Mouse (Mus musculus): Measurements from ENCODE around the gene Ugt1a5. TPM values are rescaled to one million over a fixed set of nuclear protein-coding genes. Genes with fewer than 3 reads are reported as not detected.
"Not testable (repeated sequence)": the region's sequence is repeated elsewhere in the genome, so short reads cannot be mapped to it uniquely, and the experiment has no call there.

Gene Ugt1a5
- total and polyA plus RNA-seq, 2 experiments from 2014 or later: not detected

DNA sequence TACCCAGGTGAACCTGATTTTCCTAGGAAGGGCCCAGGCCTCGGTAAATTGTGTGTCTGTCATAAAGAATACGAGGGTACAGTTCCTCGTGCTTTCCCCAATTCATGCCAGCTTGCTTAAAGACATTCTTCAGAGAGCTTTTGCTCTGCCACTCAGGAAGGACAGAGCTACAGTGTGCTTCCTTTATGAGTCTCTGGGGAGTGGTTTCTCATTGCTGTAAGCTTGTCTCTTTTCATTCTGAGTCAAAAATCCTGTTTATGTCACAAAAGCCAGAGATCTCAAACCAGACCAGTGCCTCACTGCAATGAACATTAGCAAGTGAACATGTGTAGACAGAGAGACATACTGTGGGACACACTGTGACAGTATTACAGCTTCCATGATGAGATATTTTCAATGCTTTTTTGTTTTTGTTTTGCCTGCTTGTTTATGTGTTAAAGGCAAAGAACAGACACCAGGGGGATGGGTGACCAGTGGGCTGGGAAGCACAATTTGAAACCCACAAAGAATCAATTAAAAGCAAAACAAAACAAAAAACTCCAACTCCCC is 31.8 kb upstream of the Ugt1a5 start:
- H3K9me3 ChIP-seq (replicated peaks; ENCODE audit: control insufficient read depth, low read length): no peaks in the 10 kb centered on the region
- no peaks in the 10 kb centered on the region for H3K4me1 ChIP-seq (ENCODE audit: control insufficient read depth, insufficient read depth)
- DNase-seq (ENCODE audit: low spot score): no peak
- H3K27me3 ChIP-seq (ENCODE audit: control insufficient read depth, insufficient read depth, low read length): no peaks in the 10 kb centered on the region
- no peak overlapping the region for H3K27ac ChIP-seq (ENCODE audit: low read depth)
- TF ChIP-seq CTCF (IDR thresholded peaks at IDR 0.05; ENCODE audit: low read depth) (no peak), EP300 (IDR thresholded peaks at IDR 0.05; ENCODE audit: low read depth) (no peak)
- WGBS: 50% methylated on average over 3 of the region's 3 CpGs
- H3K4me3 ChIP-seq (ENCODE audit: low read depth, low read length): no peak overlapping the region
- no peak overlapping the region for H3K4me2 ChIP-seq (ENCODE audit: low read depth, low read length)
- H3K9ac ChIP-seq (replicated peaks; ENCODE audit: low read depth, low read length): no peak overlapping the region
- H3K36me3 ChIP-seq (replicated peaks; ENCODE audit: control insufficient read depth, insufficient read depth, low read length): no peaks in the 10 kb centered on the region
- no peak for ATAC-seq (ENCODE audit: insufficient read depth, low read depth)

- H3K4me3 ChIP-seq (ENCODE audit: low read depth, low read length); H3K4me1 ChIP-seq (ENCODE audit: control insufficient read depth, insufficient read depth); H3K36me3 ChIP-seq (replicated peaks; ENCODE audit: control insufficient read depth, insufficient read depth, low read length); H3K9me3 ChIP-seq (replicated peaks; ENCODE audit: control insufficient read depth, low read length); H3K9ac ChIP-seq (replicated peaks; ENCODE audit: low read depth, low read length); H3K27me3 ChIP-seq (ENCODE audit: control insufficient read depth, insufficient read depth, low read length); H3K27ac ChIP-seq (ENCODE audit: low read depth); ATAC-seq (ENCODE audit: insufficient read depth, low read depth); H3K4me2 ChIP-seq (ENCODE audit: low read depth, low read length); DNase-seq (ENCODE audit: low spot score): not testable (repeated sequence)
- 34% methylated on average over 5 of the region's 5 CpGs for WGBS
These were observed 31.3 kb upstream of the Ugt1a5 start, which contains the start of gene Ugt1a6a for GRCm38 (mm10) chr1:88134457-88135011. Gene Ugt1a6a, plus strand, starts transcription at chr1:88134809.

DNA sequence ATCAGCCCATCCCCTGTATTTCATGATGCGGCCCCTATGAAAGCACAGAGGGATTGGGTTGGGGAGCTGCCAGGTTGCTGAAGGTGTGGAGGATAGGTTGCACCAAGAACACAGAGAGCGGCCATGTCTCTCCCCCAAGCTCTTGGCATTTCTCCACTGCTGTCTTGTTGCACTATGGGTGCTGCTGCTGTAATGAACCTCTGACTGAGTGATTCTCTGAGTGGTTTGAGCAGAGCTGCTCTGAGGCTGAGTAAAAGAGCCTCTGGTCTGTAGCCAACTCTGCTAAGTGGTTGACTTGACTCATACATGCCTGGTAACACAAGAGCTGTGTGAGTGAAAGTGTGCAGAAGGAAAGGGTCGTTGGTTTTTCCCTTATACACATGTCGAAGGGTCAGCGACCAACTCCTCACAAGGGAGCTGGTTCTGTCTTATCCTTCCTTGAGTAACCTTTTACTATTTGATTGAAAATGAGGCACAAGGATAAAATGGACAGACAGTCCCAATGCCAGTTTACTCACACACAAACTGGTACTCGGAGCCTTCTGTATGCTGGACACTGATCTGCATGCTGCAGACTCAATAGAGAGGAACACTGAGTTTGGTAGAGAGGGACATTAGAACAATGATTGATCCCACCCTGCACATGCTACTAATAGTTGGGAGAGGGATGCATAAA is 30.4 kb upstream of the Ugt1a5 start:
- peak; percentile 24; the same call in 1 of the 2 replicates for ATAC-seq (ENCODE audit: insufficient read depth, low read depth)
- H3K36me3 ChIP-seq (replicated peaks; ENCODE audit: control insufficient read depth, insufficient read depth, low read length); H3K27me3 ChIP-seq (ENCODE audit: control insufficient read depth, insufficient read depth, low read length); H3K4me3 ChIP-seq (ENCODE audit: low read depth, low read length); H3K4me2 ChIP-seq (ENCODE audit: low read depth, low read length); H3K4me1 ChIP-seq (ENCODE audit: control insufficient read depth, insufficient read depth); H3K27ac ChIP-seq (ENCODE audit: low read depth); DNase-seq (ENCODE audit: low spot score); H3K9ac ChIP-seq (replicated peaks; ENCODE audit: low read depth, low read length); H3K9me3 ChIP-seq (replicated peaks; ENCODE audit: control insufficient read depth, low read length): not testable (repeated sequence)
- 62% methylated on average over 5 of the region's 6 CpGs for WGBS

DNA sequence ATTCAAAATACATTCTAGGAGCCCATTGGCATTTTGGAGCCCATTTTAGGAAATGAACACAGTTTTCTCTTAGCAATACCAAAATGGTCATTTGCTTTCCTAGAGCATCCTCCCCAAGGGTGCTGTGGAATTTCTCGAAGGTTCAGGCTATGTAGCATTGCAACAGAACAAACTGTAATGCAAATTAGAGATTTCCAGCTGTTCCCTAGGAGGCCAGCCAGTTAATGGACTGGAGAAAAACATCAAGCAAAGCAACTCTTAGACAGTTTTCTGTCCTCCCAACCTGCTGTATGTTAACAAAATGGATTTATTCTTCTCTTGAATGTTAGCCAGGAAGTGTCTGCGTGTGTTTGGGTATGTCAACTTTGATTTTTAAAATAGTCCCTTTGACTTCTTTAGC is 29.2 kb upstream of the Ugt1a5 start:
- no peak for TF ChIP-seq CTCF (IDR thresholded peaks at IDR 0.05; ENCODE audit: low read depth)
- no peak for TF ChIP-seq EP300 (IDR thresholded peaks at IDR 0.05; ENCODE audit: low read depth)
- ATAC-seq (ENCODE audit: insufficient read depth, low read depth): no peak
- Histone ChIP-seq H3K9ac (replicated peaks; ENCODE audit: low read depth, low read length) (no peak overlapping the region), H3K27ac (ENCODE audit: low read depth) (no peak overlapping the region), H3K27me3 (ENCODE audit: control insufficient read depth, insufficient read depth, low read length) (no peaks in the 10 kb centered on the region), H3K4me1 (ENCODE audit: control insufficient read depth, insufficient read depth) (no peaks in the 10 kb centered on the region), H3K4me2 (ENCODE audit: low read depth, low read length) (no peak overlapping the region), H3K36me3 (replicated peaks; ENCODE audit: control insufficient read depth, insufficient read depth, low read length) (no peaks in the 10 kb centered on the region), H3K9me3 (replicated peaks; ENCODE audit: control insufficient read depth, low read length) (no peaks in the 10 kb centered on the region), H3K4me3 (ENCODE audit: low read depth, low read length) (no peak overlapping the region)
- 67% methylated on average over 2 of the region's 2 CpGs for WGBS
- no peak for DNase-seq (ENCODE audit: low spot score)

DNA sequence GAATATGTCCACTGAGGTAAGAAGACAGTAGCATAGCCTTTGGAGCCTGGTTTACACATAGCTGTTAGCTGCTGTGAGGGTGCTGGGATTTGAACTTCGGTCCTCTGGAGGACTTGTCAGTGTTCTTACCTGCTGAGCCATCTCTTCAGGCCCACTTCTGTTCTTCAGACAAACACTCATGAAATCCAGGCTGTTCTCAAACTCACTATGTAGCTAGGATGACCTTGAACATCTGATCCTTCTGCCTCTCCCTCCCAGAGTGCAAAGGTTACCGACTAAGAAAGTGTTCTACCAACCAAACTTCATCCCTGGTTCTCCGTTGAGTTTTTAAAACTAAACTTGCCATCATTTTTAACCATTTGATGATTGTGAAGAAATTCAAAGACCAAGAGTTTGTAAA is 28.5 kb upstream of the Ugt1a5 start:
- H3K27ac ChIP-seq (ENCODE audit: low read depth): no peak overlapping the region
- WGBS: 81% methylated on average over 3 of the region's 3 CpGs
- no peak for DNase-seq (ENCODE audit: low spot score)

DNA sequence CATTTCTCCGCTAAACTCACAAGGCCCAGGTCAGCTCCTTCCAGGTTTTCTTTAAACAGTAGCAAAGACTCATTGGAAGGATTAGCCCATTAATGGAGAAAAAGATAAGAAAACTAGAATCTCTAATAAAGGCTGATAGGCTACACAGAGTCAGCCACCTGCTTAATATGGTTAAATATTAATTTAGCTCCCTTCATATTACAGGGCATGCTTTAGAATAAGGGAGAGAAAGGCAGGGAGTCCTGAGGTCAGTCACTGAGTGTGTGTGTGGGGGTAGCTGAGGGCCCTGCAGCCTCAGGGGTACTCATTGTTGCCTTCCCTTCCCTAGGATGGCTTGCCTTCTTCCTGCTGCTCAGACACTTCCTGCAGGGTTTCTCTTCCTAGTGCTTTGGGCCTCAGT is 27.7 kb upstream of the Ugt1a5 start:
- Histone ChIP-seq H3K36me3 (replicated peaks; ENCODE audit: control insufficient read depth, insufficient read depth, low read length) (no peaks in the 10 kb centered on the region), H3K9ac (replicated peaks; ENCODE audit: low read depth, low read length) (no peak overlapping the region), H3K4me3 (ENCODE audit: low read depth, low read length) (no peak overlapping the region), H3K27me3 (ENCODE audit: control insufficient read depth, insufficient read depth, low read length) (no peaks in the 10 kb centered on the region), H3K4me1 (ENCODE audit: control insufficient read depth, insufficient read depth) (no peaks in the 10 kb centered on the region), H3K9me3 (replicated peaks; ENCODE audit: control insufficient read depth, low read length) (no peaks in the 10 kb centered on the region), H3K27ac (ENCODE audit: low read depth) (no peak overlapping the region), H3K4me2 (ENCODE audit: low read depth, low read length) (no peak overlapping the region)
- 81% methylated on average over 1 of the region's 1 CpGs for WGBS
- TF ChIP-seq EP300 (IDR thresholded peaks at IDR 0.05; ENCODE audit: low read depth) (no peak), CTCF (IDR thresholded peaks at IDR 0.05; ENCODE audit: low read depth) (no peak)
- ATAC-seq (ENCODE audit: insufficient read depth, low read depth) (no peak), DNase-seq (ENCODE audit: low spot score) (no peak)

More for the DNA sequence above, 28.5 kb upstream of the Ugt1a5 start:
- H3K4me1 ChIP-seq (ENCODE audit: control insufficient read depth, insufficient read depth): no peaks in the 10 kb centered on the region
- no peaks in the 10 kb centered on the region for H3K36me3 ChIP-seq (replicated peaks; ENCODE audit: control insufficient read depth, insufficient read depth, low read length)
- no peaks in the 10 kb centered on the region for H3K27me3 ChIP-seq (ENCODE audit: control insufficient read depth, insufficient read depth, low read length)
- H3K9me3 ChIP-seq (replicated peaks; ENCODE audit: control insufficient read depth, low read length): no peaks in the 10 kb centered on the region
- no peak for TF ChIP-seq CTCF (IDR thresholded peaks at IDR 0.05; ENCODE audit: low read depth)
- TF ChIP-seq EP300 (IDR thresholded peaks at IDR 0.05; ENCODE audit: low read depth): no peak
- no peak overlapping the region for H3K4me3 ChIP-seq (ENCODE audit: low read depth, low read length)
- no peak overlapping the region for H3K4me2 ChIP-seq (ENCODE audit: low read depth, low read length)
- H3K9ac ChIP-seq (replicated peaks; ENCODE audit: low read depth, low read length): no peak overlapping the region
- ATAC-seq (ENCODE audit: insufficient read depth, low read depth): no peak

DNA sequence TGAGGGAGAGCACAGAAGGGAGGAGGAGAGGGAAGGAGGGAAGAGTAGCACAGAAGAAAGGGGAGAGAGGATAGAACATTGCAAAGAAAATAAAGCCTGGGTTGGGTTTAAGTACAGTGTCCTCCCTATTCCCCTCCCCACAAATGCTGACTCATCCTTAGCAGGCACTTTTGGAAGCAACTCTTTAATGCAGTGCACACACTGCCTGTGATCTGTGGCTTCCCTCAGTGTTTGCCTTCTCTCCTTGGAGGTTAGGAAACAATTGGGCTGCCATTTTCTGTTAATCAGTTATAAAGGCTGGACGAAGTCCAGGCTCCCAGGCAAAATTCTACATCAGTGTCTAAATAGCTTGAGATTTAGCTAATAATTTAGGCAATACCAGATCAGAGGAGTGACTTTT is 25.3 kb upstream of the Ugt1a5 start:
- H3K9ac ChIP-seq (replicated peaks; ENCODE audit: low read depth, low read length); DNase-seq (ENCODE audit: low spot score); H3K27ac ChIP-seq (ENCODE audit: low read depth); ATAC-seq (ENCODE audit: insufficient read depth, low read depth); H3K4me3 ChIP-seq (ENCODE audit: low read depth, low read length); H3K36me3 ChIP-seq (replicated peaks; ENCODE audit: control insufficient read depth, insufficient read depth, low read length); H3K9me3 ChIP-seq (replicated peaks; ENCODE audit: control insufficient read depth, low read length); H3K4me1 ChIP-seq (ENCODE audit: control insufficient read depth, insufficient read depth); H3K4me2 ChIP-seq (ENCODE audit: low read depth, low read length); H3K27me3 ChIP-seq (ENCODE audit: control insufficient read depth, insufficient read depth, low read length): not testable (repeated sequence)
- 47% methylated on average over 1 of the region's 1 CpGs for WGBS

Measured in heart, postnatal 0 days (tissue).